Mouse (Mus musculus): ENCODE measurements around the gene Gm17364. TPM values are rescaled to one million over a fixed set of nuclear protein-coding genes. Genes with fewer than 3 reads are reported as not detected.
"Not testable (repeated sequence)": the region's sequence is repeated elsewhere in the genome, so short reads cannot be mapped to it uniquely, and the experiment has no call there.

Gm17364 gene
- total RNA-seq (2017), result not detected in 2 replicates

DNA sequence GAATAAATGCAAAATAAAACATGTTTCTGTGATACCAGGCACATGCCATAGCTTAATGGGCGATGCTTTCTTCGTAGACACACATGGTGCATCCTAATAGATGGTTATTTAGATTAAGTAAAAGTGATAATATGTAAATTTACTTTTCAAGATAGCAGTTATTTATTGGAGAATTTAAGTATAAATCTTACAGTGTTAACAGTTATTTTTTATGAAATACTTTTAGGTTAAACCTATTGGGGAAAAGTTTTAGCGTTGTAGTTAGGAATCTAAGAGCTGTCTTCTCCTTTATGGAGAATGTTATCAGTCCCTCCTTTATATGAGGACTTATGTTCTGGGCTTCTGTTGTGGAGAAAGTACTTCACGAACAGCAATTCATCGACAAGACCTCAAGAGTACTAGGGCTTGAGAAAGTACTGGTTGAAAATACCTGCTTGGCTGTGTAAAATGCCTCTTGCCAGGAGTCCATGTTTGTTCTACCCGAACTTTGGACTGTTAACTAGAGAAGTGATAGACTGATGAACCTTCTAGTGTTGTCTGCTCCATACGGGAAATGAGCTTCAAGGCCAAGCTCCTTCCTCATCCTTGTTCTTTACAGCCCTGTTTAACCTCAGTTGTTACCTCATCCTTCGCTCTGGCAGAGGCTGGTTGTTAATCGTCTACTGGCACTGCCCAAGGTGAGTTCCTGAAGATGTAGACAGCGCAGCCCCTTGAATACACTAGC, at the start of gene Gm17364:
Gene Gm17364 (minus strand): TSS at position 51 of the 724 bp plus-strand sequence.
- no peak for ATAC-seq (replicated peaks in 1 of 2; ENCODE audit: insufficient read depth in 1 of 2, low FRiP score in 2 of 2, low TSS enrichment in 1 of 2, low read depth in 1 of 2, poor library complexity in 2 of 2, severe bottlenecking in 2 of 2)

DNA sequence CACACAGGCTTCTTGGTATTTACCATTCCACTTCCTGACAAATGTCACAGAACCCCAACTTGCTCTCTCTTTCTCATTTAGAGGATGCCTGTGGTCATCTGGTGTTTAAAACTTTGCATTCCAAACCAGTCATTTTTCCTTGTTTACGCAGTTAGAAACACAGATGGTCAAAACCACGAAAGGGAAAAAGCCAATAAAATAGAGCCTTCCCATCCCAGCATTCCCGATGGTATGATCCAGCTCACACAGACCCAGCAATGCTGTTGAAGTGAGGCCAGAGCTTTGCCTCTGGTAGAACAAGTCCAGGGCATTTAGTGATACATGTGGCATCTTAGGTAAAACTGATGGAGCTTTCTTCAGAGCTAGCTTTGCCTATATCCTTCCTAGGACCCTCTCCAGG, 47.7 kb upstream of the Gm17364 start:
- ATAC-seq (replicated peaks in 1 of 2; ENCODE audit: insufficient read depth in 1 of 2, low FRiP score in 2 of 2, low TSS enrichment in 1 of 2, low read depth in 1 of 2, poor library complexity in 2 of 2, severe bottlenecking in 2 of 2), result no peak

DNA sequence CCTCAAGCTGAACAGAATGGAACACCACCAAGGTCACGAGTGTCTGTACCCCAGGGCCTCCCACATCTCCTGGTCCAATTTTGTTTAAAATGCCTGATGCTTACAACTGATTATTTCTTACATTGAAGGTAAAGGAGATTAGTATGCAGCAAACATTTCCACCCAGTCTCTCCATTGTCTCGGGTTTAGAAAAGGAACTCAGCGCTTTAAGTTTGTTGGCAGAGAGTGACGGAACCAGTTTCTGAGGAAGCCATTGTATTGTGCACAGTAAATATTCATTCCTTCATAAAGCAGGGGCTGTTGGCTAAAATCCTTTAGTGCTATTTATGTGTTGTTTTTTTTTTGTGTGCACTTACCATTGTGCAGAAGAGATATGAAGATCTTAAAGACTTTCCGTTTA, 47.0 kb upstream of the Gm17364 start:
- no peak for ATAC-seq (replicated peaks in 1 of 2; ENCODE audit: insufficient read depth in 1 of 2, low FRiP score in 2 of 2, low TSS enrichment in 1 of 2, low read depth in 1 of 2, poor library complexity in 2 of 2, severe bottlenecking in 2 of 2)

DNA sequence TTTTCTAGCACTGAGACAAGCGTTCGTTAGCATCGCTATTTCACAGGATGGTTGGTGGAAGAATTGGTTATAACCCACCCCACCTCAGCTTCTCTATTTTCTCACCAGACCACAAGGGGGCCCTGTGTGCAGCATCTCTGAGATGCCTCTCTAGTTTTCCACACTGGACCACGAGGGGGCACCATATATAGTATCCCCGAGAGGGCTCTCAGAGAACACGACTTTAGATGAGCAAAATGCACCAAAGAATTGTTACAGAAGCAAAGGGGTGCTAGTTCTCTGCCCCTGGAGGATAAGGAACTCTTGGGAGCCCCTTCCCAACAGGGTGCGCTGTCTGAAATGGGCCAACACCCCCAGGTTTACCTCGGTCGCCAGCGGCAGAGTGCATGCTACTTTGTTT, 28.9 kb upstream of the Gm17364 start:
- peak; percentile 87 to 90 for ATAC-seq (replicated peaks in 1 of 2; ENCODE audit: insufficient read depth in 1 of 2, low FRiP score in 2 of 2, low TSS enrichment in 1 of 2, low read depth in 1 of 2, poor library complexity in 2 of 2, severe bottlenecking in 2 of 2)

DNA sequence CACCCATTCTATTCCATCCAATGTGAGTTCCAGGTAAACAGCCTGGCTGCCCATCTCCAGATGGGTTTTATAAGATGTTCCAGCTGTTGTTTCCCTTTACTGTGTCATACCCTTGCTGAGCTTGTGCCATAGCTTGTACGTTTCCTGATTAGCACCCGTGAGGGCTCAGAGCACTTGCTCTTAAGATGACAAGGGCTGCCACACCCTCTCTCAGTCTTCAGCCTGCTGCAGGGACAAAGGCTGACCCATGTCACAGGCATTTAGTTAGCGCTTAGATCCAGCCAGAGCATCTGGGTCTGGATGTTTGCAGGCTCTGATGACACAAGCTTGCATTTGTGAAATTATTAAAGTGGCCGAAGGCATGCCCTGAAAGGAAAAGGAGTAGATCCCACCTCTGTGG, 26.3 kb upstream of the Gm17364 start:
- ATAC-seq (replicated peaks in 1 of 2; ENCODE audit: insufficient read depth in 1 of 2, low FRiP score in 2 of 2, low TSS enrichment in 1 of 2, low read depth in 1 of 2, poor library complexity in 2 of 2, severe bottlenecking in 2 of 2), result no peak

DNA sequence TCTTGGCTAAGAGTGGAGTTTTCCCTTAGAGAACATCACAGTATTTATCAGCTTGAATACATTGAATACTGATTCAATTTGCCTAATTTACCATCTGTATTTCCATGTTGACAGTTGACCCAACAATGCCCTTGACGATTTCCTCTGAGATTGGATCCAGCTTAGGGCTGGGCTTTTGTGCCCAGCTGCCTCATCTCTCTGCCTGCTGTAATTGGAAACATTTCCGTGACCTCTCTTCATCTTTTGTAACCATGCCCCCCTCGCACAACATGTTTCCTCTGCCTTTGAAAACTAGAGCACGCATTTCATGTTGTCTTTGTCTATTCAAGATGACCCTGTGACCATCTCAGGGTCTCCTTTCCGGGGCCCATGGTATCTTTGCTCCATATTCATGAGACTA, 25.2 kb upstream of the Gm17364 start:
- ATAC-seq (replicated peaks in 1 of 2; ENCODE audit: insufficient read depth in 1 of 2, low FRiP score in 2 of 2, low TSS enrichment in 1 of 2, low read depth in 1 of 2, poor library complexity in 2 of 2, severe bottlenecking in 2 of 2), result no peak

DNA sequence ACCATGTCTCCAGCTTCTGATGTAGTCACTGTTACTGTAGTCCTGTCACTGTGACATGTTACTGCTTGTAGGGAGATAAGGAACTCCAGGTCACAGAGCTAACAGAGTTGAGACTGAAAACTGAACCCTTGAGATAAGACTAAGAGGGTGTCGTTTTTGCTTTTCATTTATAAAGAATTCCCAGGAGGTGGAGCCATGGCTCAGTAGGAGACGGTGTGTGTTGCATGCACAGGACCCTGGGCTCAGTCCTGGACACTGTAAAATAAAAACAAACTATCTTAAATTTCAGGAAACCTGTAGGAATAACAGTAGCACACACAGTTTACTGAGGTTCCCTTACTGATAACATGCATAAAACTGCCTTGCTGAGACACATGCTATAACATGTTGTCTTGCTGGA, 24.8 kb upstream of the Gm17364 start:
- ATAC-seq (replicated peaks in 1 of 2; ENCODE audit: insufficient read depth in 1 of 2, low FRiP score in 2 of 2, low TSS enrichment in 1 of 2, low read depth in 1 of 2, poor library complexity in 2 of 2, severe bottlenecking in 2 of 2), result no peak

DNA sequence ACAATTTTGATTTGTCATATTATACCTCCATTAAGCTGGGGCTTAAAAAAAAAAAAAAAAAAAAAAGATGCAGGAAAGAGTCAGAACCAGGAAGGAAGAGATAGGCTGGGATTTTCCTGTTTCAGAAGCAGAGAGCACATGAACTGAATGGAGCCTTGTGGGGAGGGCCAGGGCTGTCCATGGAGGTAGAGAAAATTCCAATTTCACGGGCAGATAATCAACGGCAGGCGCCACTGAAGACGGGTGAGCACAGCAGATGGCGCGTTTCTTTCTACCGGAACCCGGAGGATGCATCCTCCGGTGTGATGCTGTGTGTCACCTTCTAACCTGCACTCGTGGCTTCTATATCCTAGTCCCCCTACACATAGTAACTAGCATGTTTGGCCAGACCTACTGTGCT, 22.6 kb upstream of the Gm17364 start:
- ATAC-seq (replicated peaks in 1 of 2; ENCODE audit: insufficient read depth in 1 of 2, low FRiP score in 2 of 2, low TSS enrichment in 1 of 2, low read depth in 1 of 2, poor library complexity in 2 of 2, severe bottlenecking in 2 of 2), result no peak

DNA sequence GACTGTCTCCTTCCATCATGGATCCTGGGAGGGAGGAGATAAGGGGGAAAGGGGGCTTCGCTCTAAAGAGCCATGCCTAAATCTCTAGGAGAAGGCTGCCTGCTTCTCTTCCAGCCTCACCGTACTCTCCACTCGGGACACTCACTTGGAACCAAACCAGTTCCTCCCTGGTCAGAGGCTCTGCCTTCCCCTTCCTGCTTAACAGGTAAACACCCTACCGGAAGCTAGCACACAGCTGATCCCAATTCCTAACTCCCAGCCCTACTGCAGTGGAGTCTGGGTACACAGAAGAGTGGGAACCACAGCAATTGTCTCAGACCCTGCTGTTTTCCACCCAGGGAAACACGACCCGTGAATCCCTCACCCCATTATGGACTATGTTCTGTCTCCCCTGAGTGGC, 22.1 kb upstream of the Gm17364 start:
- no peak for ATAC-seq (replicated peaks in 1 of 2; ENCODE audit: insufficient read depth in 1 of 2, low FRiP score in 2 of 2, low TSS enrichment in 1 of 2, low read depth in 1 of 2, poor library complexity in 2 of 2, severe bottlenecking in 2 of 2)

DNA sequence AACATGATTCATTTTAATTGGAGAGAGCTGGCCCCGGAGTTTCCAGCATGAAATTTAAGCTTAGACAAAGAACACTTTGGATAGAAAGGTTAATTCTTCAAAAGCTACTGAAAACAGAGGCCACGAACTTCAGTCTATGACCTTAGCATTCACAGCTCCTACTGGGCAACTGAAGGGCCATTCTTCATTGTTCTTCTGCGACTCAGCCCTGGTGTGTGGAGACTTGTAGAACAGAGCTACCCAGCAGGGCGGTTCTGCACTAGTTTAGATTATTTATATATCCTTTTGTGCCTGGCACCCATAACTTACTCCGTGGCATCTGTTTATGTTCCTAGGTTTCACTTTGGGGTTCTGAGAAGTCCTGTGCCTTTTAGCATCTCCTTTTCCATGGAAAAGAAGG, 19.8 kb upstream of the Gm17364 start:
- no peak for ATAC-seq (replicated peaks in 1 of 2; ENCODE audit: insufficient read depth in 1 of 2, low FRiP score in 2 of 2, low TSS enrichment in 1 of 2, low read depth in 1 of 2, poor library complexity in 2 of 2, severe bottlenecking in 2 of 2)

DNA sequence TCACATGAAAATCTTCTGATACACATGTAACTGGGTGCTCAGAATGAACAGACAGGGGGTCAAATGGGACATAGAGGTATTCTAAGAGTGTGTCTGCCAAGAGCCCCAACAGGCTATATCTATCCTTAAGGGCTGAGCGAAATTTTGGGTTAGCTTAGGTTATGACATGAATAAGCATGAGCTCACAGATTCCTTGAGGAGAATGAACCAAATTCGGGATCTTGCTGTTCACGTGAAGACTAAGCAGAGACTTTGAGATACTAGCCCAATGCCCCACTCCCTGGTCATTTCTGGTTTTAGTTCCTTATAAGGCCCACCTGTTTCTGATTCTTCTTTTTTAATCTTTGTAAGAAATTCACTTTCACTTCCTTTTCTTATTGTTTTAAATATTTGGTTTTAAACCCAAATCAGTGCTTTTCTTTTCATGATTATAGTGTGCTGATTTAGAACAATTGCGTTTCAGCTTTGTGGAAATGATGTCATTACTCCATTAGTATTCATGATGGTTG, 17.7 kb upstream of the Gm17364 start:
- ATAC-seq (replicated peaks in 1 of 2; ENCODE audit: insufficient read depth in 1 of 2, low FRiP score in 2 of 2, low TSS enrichment in 1 of 2, low read depth in 1 of 2, poor library complexity in 2 of 2, severe bottlenecking in 2 of 2), result no peak

DNA sequence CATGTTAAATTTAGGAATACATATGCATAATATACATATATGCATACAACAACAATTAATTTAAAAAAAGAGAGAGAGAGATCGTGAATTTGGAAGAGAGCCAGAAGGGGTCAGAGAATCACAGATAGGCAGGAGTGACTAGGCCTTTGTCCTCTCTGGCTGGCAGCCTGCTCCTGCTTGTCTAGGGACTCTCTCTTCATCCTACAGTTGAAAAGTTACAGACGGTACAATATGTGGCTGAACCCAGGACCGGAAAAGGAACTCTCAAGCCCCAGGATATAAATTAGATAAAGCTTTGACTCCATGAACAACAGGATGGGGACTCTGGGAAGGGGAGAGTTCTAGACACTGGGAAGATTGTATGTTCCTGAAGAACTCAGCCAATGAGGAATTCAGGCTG, 12.5 kb upstream of the Gm17364 start:
- no peak for ATAC-seq (replicated peaks in 1 of 2; ENCODE audit: insufficient read depth in 1 of 2, low FRiP score in 2 of 2, low TSS enrichment in 1 of 2, low read depth in 1 of 2, poor library complexity in 2 of 2, severe bottlenecking in 2 of 2)

DNA sequence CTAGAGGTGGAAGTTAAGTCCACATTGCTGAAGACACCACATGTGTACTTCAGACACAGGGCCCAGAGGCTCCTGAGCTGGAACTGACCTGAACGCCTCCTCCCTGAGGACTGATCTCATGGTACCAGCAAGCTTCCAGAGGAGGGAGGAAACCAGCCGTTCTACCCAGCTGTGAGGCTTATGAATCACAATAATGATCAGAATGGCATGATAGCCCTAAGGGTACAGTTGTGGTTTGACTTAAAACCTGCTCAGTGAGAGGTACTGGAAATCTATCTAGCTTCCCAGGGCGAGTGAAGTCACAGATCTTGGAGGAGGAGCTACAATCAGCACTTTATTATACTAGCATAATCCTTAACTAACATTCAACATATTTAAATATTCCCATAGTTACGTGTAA, 11.7 kb upstream of the Gm17364 start:
- ATAC-seq (replicated peaks in 1 of 2; ENCODE audit: insufficient read depth in 1 of 2, low FRiP score in 2 of 2, low TSS enrichment in 1 of 2, low read depth in 1 of 2, poor library complexity in 2 of 2, severe bottlenecking in 2 of 2), result no peak

DNA sequence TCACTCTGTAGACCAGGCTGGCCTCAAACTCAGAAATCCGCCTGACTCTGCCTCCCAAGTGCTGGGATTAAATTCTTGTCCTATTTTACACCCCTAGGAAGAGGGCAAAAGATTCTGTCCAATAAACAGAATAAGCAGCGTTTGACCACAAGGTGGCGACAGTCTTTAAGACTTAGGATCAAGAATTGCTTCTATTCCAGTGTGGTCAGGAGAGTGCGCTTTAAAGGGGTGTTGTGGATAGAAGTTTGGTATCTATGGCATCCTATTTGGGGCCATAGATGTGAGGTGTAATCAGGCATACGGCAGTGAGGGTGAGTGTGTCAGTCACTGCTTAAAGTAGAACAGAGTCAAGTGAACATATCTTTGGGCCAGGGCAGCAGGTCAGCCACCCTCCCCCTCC, 9.5 kb upstream of the Gm17364 start:
- peak; percentile 58 to 62; a peak in 3 of 4 replicates for ATAC-seq (replicated peaks in 1 of 2; ENCODE audit: insufficient read depth in 1 of 2, low FRiP score in 2 of 2, low TSS enrichment in 1 of 2, low read depth in 1 of 2, poor library complexity in 2 of 2, severe bottlenecking in 2 of 2)

DNA sequence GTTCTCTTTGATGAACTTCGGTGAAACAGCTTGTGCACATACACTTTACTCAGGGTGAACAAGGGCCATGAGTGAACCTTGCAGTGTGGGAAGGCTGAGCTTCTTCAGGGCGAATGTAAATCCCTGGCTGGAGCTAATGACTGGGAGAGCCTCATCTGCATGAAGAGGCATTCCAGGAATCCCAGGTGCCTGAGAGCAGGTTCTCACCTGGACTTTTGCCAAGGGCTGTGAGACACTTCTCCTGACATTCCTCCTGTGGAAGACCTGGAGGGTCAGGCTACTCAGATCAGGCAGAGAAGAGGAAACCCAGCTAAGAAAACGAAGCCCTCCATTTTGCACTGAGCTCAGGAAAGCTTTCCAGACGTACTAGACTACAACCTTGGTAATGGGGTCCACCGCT, 6.9 kb upstream of the Gm17364 start:
- no peak for ATAC-seq (replicated peaks in 1 of 2; ENCODE audit: insufficient read depth in 1 of 2, low FRiP score in 2 of 2, low TSS enrichment in 1 of 2, low read depth in 1 of 2, poor library complexity in 2 of 2, severe bottlenecking in 2 of 2)

DNA sequence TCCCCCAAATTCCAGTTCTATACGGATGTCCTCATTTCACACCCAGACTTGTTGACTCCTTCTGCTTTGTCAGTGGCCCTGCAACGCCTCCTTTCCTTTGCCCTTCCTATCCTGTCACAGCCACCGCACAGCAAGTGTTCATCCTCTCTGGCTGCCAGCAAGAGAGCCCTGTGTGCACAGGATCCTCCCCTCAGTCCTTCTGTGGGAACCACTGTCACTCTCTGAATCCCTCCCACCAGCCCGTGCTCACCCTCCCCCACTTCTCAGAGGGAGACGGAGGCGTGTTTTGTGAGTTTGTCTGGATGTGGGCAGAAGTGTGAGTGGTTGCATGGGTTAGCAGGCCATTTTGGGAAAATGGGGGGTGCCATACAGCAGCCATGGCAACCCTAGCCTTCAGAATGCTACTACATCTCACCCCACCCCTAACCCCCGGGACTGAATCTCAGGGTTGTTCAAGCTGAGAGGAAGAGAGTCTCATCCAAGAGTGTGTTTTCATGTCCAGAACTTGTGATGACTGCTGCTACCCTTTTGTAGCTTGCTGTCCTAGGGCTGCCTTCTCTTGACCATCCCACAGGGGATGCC, 5.9 kb downstream of the Gm17364 start:
- no peak for ATAC-seq (replicated peaks in 1 of 2; ENCODE audit: insufficient read depth in 1 of 2, low FRiP score in 2 of 2, low TSS enrichment in 1 of 2, low read depth in 1 of 2, poor library complexity in 2 of 2, severe bottlenecking in 2 of 2)

DNA sequence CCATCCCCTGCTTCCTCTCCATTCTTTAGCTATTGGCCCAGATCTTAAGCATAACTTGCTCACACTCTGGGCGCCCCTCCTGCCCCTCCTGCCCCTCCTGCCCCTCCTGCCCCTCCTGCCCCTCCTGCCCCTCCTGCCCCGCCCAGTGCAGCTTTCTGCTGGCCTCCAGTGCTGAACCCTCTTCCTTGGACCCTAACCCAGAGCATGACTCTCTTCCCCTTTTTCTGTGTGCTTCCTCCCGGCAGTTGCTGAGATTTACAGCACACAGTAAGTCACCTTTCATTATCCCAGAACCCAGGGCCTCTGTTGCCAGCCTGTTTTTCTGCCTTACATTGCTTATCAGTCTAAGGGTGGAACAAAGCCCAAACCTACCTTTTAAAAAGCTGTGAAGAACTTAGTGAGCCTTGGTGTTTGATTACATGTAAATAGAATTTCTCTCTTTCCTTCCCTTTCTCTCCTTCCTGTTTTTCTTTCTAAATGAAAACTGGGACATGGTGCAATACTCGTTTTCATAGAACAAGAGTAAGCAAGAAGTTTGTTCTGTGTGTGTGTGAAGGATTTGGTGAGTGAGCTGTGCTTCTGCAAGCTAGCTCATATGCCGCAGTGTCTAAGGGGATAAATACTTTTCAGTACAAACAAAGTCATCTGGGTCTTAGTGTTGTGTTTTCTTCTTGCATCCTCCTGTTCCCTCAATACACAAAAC, 10.3 kb downstream of the Gm17364 start:
- ATAC-seq (replicated peaks in 1 of 2; ENCODE audit: insufficient read depth in 1 of 2, low FRiP score in 2 of 2, low TSS enrichment in 1 of 2, low read depth in 1 of 2, poor library complexity in 2 of 2, severe bottlenecking in 2 of 2), result no peak

DNA sequence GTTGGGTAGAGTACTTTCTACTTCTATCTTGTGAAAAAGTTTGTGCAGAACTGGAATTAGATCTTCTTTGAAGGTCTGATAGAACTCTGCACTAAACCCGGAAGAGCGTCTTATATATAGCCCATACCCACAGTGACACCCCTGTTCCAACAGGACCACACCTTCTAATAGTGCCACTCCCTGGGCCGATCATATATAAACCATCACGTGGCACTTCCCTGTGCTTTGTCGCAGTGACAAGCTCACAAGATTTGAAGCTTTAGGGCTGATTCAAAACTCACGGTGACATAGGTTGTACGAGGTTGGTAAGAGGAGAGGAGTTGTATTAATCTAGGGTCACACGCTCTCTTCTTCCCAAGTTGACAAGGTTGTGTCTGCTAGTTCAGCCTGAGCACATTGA, 12.2 kb downstream of the Gm17364 start:
- ATAC-seq (replicated peaks in 1 of 2; ENCODE audit: insufficient read depth in 1 of 2, low FRiP score in 2 of 2, low TSS enrichment in 1 of 2, low read depth in 1 of 2, poor library complexity in 2 of 2, severe bottlenecking in 2 of 2), result not testable (repeated sequence)

Data from hematopoietic stem cell, adult 5-6 weeks (primary cell).